Mouse (Mus musculus) cerebellum, adult 2 months (tissue): Measurements from ENCODE around the gene Zfyve28. TPM values are rescaled to one million over a fixed set of nuclear protein-coding genes. Genes with fewer than 3 reads are reported as not detected.

ENCODE experiments used
- DNase-seq, 2 experiments: peaks; one replicate each; pipeline ENCODE4 v3.0.0; 2021
- H3K27ac ChIP-seq: fragments of 200-500 bp; 2 replicates; pipeline ENCODE4 v1.5.1; 2012; ENCODE audit warnings: low read length, control low read depth, inconsistent platforms; ENCODE audit not compliant: insufficient read depth
- H3K27me3 ChIP-seq: fragments of 200-500 bp; 2 replicates; pipeline ENCODE4 v1.6.1; 2012; ENCODE audit warnings: inconsistent platforms, mild to moderate bottlenecking, low read length, moderate library complexity; ENCODE audit not compliant: control insufficient read depth, insufficient read depth
- H3K4me1 ChIP-seq: fragments of 200-500 bp; 2 replicates; pipeline ENCODE4 v1.6.1; 2011; ENCODE audit warnings: low read length; ENCODE audit not compliant: control insufficient read depth, insufficient read depth
- H3K4me3 ChIP-seq: fragments of 200-500 bp; replicated peaks from 2 replicates; pipeline ENCODE3; 2011; ENCODE audit warnings: mild to moderate bottlenecking, low read depth, low read length, control low read depth; ENCODE audit not compliant: insufficient read depth
- CTCF ChIP-seq: fragments of 200-500 bp; IDR thresholded peaks from 2 replicates; pipeline ENCODE4 v1.5.1; 2011; ENCODE audit warnings: low read depth, mild to moderate bottlenecking, control low read depth, low read length, moderate library complexity, borderline replicate concordance; ENCODE audit not compliant: insufficient read depth
- POLR2A ChIP-seq: fragments of 200-500 bp; IDR thresholded peaks from 2 replicates; pipeline ENCODE4 v1.6.1; 2011; ENCODE audit warnings: low read length, control low read depth, borderline replicate concordance; ENCODE audit not compliant: insufficient read depth
- WGBS: fragments of 180-500 bp; shearing (Covaris S2); methylation state at CpG from one replicate; pipeline ENCODE4 v1.1.7; 2018; 5-methylcytosine and 5-hydroxymethylcytosine counted together
- polyA plus RNA-seq: library from polyadenylated mRNA; depleted of rRNA; stranded (reverse); fragments of >200 nt; gene quantifications from 2 replicates; pipeline ENCODE4 v1.2.3, GENCODE M21; 2012

Zfyve28 gene
- polyA plus RNA-seq, 1 experiment: 62.9 TPM

- no peak overlapping the region for H3K4me3 ChIP-seq
- TF ChIP-seq POLR2A: no peak
- no peak for TF ChIP-seq CTCF
- H3K4me1 ChIP-seq: peaks cover 64% of the 10 kb centered on the region
- peak overlapping the region; percentile 70 for H3K27ac ChIP-seq
- WGBS: 4% methylated on average over 4 of the region's 4 CpGs
- H3K27me3 ChIP-seq: no peaks in the 10 kb centered on the region
- peak; percentile 48 to 55 for DNase-seq
Measured at GRCm38 (mm10) chr5:34252307-34252966, 35.8 kb downstream of the Zfyve28 start.

- Histone ChIP-seq H3K27ac (peak overlapping the region; percentile 42), H3K4me1 (peaks cover 64% of the 10 kb centered on the region), H3K4me3 (no peak overlapping the region), H3K27me3 (no peaks in the 10 kb centered on the region)
- 19% methylated on average over 4 of the region's 4 CpGs for WGBS
- TF ChIP-seq POLR2A (no peak), CTCF (no peak)
- no peak for DNase-seq
Measured at GRCm38 (mm10) chr5:34251794-34252193, 36.5 kb downstream of the Zfyve28 start.

GRCm38 (mm10) chr5:34250090-34250489 lies 38.2 kb downstream of the Zfyve28 start:
- no peak for TF ChIP-seq CTCF
- TF ChIP-seq POLR2A: no peak
- Histone ChIP-seq H3K4me1 (peaks cover 65% of the 10 kb centered on the region), H3K27ac (peak overlapping the region; percentile 42), H3K27me3 (no peaks in the 10 kb centered on the region), H3K4me3 (no peak overlapping the region)
- 22% methylated on average over 3 of the region's 3 CpGs for WGBS
- DNase-seq: peak in 1 of 2 experiments; percentile 47

GRCm38 (mm10) chr5:34249132-34249531 lies 39.1 kb downstream of the Zfyve28 start:
- Histone ChIP-seq H3K27me3 (no peaks in the 10 kb centered on the region), H3K27ac (peak overlapping the region; percentile 42; the same call in 1 of the 2 replicates), H3K4me3 (no peak overlapping the region), H3K4me1 (peaks cover 69% of the 10 kb centered on the region)
- DNase-seq: no peak
- WGBS: 66% methylated on average over 4 of the region's 4 CpGs
- no peak for TF ChIP-seq POLR2A
- no peak for TF ChIP-seq CTCF

GRCm38 (mm10) chr5:34246443-34246842 lies 41.8 kb downstream of the Zfyve28 start:
- 51% methylated on average over 3 of the region's 3 CpGs for WGBS
- Histone ChIP-seq H3K27me3 (no peaks in the 10 kb centered on the region), H3K4me3 (no peak overlapping the region), H3K27ac (peak overlapping the region; percentile 80), H3K4me1 (peaks cover 79% of the 10 kb centered on the region)
- TF ChIP-seq CTCF (no peak), POLR2A (no peak)
- DNase-seq: peak; percentile 53 to 58

- H3K27me3 ChIP-seq: no peaks in the 10 kb centered on the region
- no peak for DNase-seq
- WGBS: 75% methylated on average over 5 of the region's 5 CpGs
- TF ChIP-seq CTCF (no peak), POLR2A (no peak)
- H3K4me3 ChIP-seq: no peak overlapping the region
- peaks cover 53% of the 10 kb centered on the region for H3K4me1 ChIP-seq
- peak overlapping the region; percentile 37 for H3K27ac ChIP-seq
Measured at GRCm38 (mm10) chr5:34243062-34243461, 45.2 kb downstream of the Zfyve28 start.

GRCm38 (mm10) chr5:34242224-34242963 lies 45.9 kb downstream of the Zfyve28 start:
- Histone ChIP-seq H3K27ac (peak overlapping the region; percentile 37), H3K4me1 (peaks cover 57% of the 10 kb centered on the region), H3K27me3 (no peaks in the 10 kb centered on the region), H3K4me3 (no peak overlapping the region)
- DNase-seq: peak; percentile 45 to 56
- TF ChIP-seq POLR2A (no peak), CTCF (no peak)
- WGBS: 14% methylated on average over 15 of the region's 15 CpGs

- WGBS: 93% methylated on average over 6 of the region's 6 CpGs
- no peak for TF ChIP-seq POLR2A
- no peak for TF ChIP-seq CTCF
- Histone ChIP-seq H3K27ac (no peak overlapping the region), H3K4me3 (no peak overlapping the region), H3K4me1 (peaks cover 51% of the 10 kb centered on the region), H3K27me3 (no peaks in the 10 kb centered on the region)
- no peak for DNase-seq
Measured at GRCm38 (mm10) chr5:34238444-34238843, 49.8 kb downstream of the Zfyve28 start.
